Mouse (Mus musculus): ENCODE results near the gene Cped1. TPM values are rescaled to one million over a fixed set of nuclear protein-coding genes. Genes with fewer than 3 reads are reported as not detected.
"Not testable (repeated sequence)": the region's sequence is repeated elsewhere in the genome, so short reads cannot be mapped to it uniquely, and the experiment has no call there.

Cped1 gene
- polyA plus RNA-seq, 1 experiment from 2014 or later = 25.0 TPM

GRCm38 (mm10) chr6:22035895-22036294 lies 50.2 kb downstream of the Cped1 start:
- H3K27me3 ChIP-seq (replicated peaks; ENCODE audit: insufficient read depth, low read length) = no peaks in the 10 kb centered on the region
- H3K36me3 ChIP-seq (ENCODE audit: insufficient read depth, low read length) = no peaks in the 10 kb centered on the region
- no peak overlapping the region for H3K4me2 ChIP-seq (replicated peaks; ENCODE audit: low read depth, low read length)
- no peak for ATAC-seq
- no peaks in the 10 kb centered on the region; the same call in 1 of the 2 replicates for H3K4me1 ChIP-seq (ENCODE audit: insufficient read depth, low read depth, low read length)
- 72% methylated on average over 3 of the region's 3 CpGs for WGBS
- H3K9ac ChIP-seq (replicated peaks; ENCODE audit: low read depth) = no peak overlapping the region
- no peak for TF ChIP-seq EP300 (IDR thresholded peaks at IDR 0.05)
- TF ChIP-seq CTCF (IDR thresholded peaks at IDR 0.05) = no peak
- H3K4me3 ChIP-seq (ENCODE audit: low read depth, low read length) = no peak overlapping the region
- H3K27ac ChIP-seq (ENCODE audit: low read length) = no peak overlapping the region
- H3K9me3 ChIP-seq (ENCODE audit: low read length) = no peaks in the 10 kb centered on the region
- DNase-seq (ENCODE audit: low spot score) = no peak

GRCm38 (mm10) chr6:22036396-22036795 lies 50.7 kb downstream of the Cped1 start:
- Histone ChIP-seq H3K9me3 (ENCODE audit: low read length) (no peaks in the 10 kb centered on the region), H3K27me3 (replicated peaks; ENCODE audit: insufficient read depth, low read length) (no peaks in the 10 kb centered on the region), H3K4me3 (ENCODE audit: low read depth, low read length) (no peak overlapping the region), H3K9ac (replicated peaks; ENCODE audit: low read depth) (no peak overlapping the region), H3K4me1 (ENCODE audit: insufficient read depth, low read depth, low read length) (no peaks in the 10 kb centered on the region; the same call in 1 of the 2 replicates), H3K36me3 (ENCODE audit: insufficient read depth, low read length) (no peaks in the 10 kb centered on the region), H3K4me2 (replicated peaks; ENCODE audit: low read depth, low read length) (no peak overlapping the region), H3K27ac (ENCODE audit: low read length) (no peak overlapping the region)
- ATAC-seq = no peak
- no peak for DNase-seq (ENCODE audit: low spot score)
- WGBS = 59% methylated on average over 8 of the region's 8 CpGs
- TF ChIP-seq CTCF (IDR thresholded peaks at IDR 0.05) (no peak), EP300 (IDR thresholded peaks at IDR 0.05) (no peak)

- no peak overlapping the region for H3K27ac ChIP-seq (ENCODE audit: low read length)
- ATAC-seq (no peak), DNase-seq (ENCODE audit: low spot score) (no peak)
- H3K4me2 ChIP-seq (replicated peaks; ENCODE audit: low read depth, low read length) = no peak overlapping the region
- no peaks in the 10 kb centered on the region; the same call in 1 of the 2 replicates for H3K4me1 ChIP-seq (ENCODE audit: insufficient read depth, low read depth, low read length)
- no peaks in the 10 kb centered on the region for H3K9me3 ChIP-seq (ENCODE audit: low read length)
- no peaks in the 10 kb centered on the region for H3K36me3 ChIP-seq (ENCODE audit: insufficient read depth, low read length)
- H3K4me3 ChIP-seq (ENCODE audit: low read depth, low read length) = no peak overlapping the region
- no peaks in the 10 kb centered on the region for H3K27me3 ChIP-seq (replicated peaks; ENCODE audit: insufficient read depth, low read length)
- TF ChIP-seq EP300 (IDR thresholded peaks at IDR 0.05) (no peak), CTCF (IDR thresholded peaks at IDR 0.05) (no peak)
- WGBS = 48% methylated on average over 1 of the region's 1 CpGs
- H3K9ac ChIP-seq (replicated peaks; ENCODE audit: low read depth) = no peak overlapping the region
These were observed 51.2 kb downstream of the Cped1 start for GRCm38 (mm10) chr6:22036911-22037310.

- Histone ChIP-seq H3K9ac (replicated peaks; ENCODE audit: low read depth) (no peak overlapping the region), H3K4me2 (replicated peaks; ENCODE audit: low read depth, low read length) (no peak overlapping the region), H3K9me3 (ENCODE audit: low read length) (no peaks in the 10 kb centered on the region), H3K27me3 (replicated peaks; ENCODE audit: insufficient read depth, low read length) (no peaks in the 10 kb centered on the region), H3K4me1 (ENCODE audit: insufficient read depth, low read depth, low read length) (no peaks in the 10 kb centered on the region; the same call in 1 of the 2 replicates), H3K36me3 (ENCODE audit: insufficient read depth, low read length) (no peaks in the 10 kb centered on the region), H3K4me3 (ENCODE audit: low read depth, low read length) (no peak overlapping the region), H3K27ac (ENCODE audit: low read length) (no peak overlapping the region)
- 39% methylated on average over 4 of the region's 4 CpGs for WGBS
- ATAC-seq (no peak), DNase-seq (ENCODE audit: low spot score) (peak; percentile 23)
- TF ChIP-seq CTCF (IDR thresholded peaks at IDR 0.05) (no peak), EP300 (IDR thresholded peaks at IDR 0.05) (no peak)
These were observed 51.8 kb downstream of the Cped1 start for GRCm38 (mm10) chr6:22037441-22038050.

GRCm38 (mm10) chr6:22039666-22040065 lies 54.0 kb downstream of the Cped1 start:
- TF ChIP-seq CTCF (IDR thresholded peaks at IDR 0.05) = peak; percentile 24

GRCm38 (mm10) chr6:22044880-22045605 lies 59.3 kb downstream of the Cped1 start:
- no peak overlapping the region for H3K9ac ChIP-seq (replicated peaks; ENCODE audit: low read depth)
- DNase-seq (ENCODE audit: low spot score) (peak; percentile 22), ATAC-seq (0 out of 2 replicates have a peak, but pooled peaks have one; percentile 11)
- H3K4me3 ChIP-seq (ENCODE audit: low read depth, low read length) = no peak overlapping the region
- H3K27ac ChIP-seq (ENCODE audit: low read length) = no peak overlapping the region
- TF ChIP-seq CTCF (IDR thresholded peaks at IDR 0.05) = no peak
- TF ChIP-seq EP300 (IDR thresholded peaks at IDR 0.05) = 0 out of 2 replicates have a peak, but pooled peaks have one; percentile 28
- WGBS = 39% methylated on average over 9 of the region's 9 CpGs
- no peaks in the 10 kb centered on the region for H3K9me3 ChIP-seq (ENCODE audit: low read length)
- no peaks in the 10 kb centered on the region for H3K27me3 ChIP-seq (replicated peaks; ENCODE audit: insufficient read depth, low read length)
- no peaks in the 10 kb centered on the region; the same call in 1 of the 2 replicates for H3K4me1 ChIP-seq (ENCODE audit: insufficient read depth, low read depth, low read length)
- no peak overlapping the region; the same call in 1 of the 2 replicates for H3K4me2 ChIP-seq (replicated peaks; ENCODE audit: low read depth, low read length)
- H3K36me3 ChIP-seq (ENCODE audit: insufficient read depth, low read length) = no peaks in the 10 kb centered on the region

More at GRCm38 (mm10) chr6:22039666-22040065, 54.0 kb downstream of the Cped1 start:
- WGBS = 71% methylated on average over 7 of the region's 7 CpGs
- not testable (repeated sequence) for DNase-seq (ENCODE audit: low spot score); H3K9ac ChIP-seq (replicated peaks; ENCODE audit: low read depth); ATAC-seq; H3K9me3 ChIP-seq (ENCODE audit: low read length); H3K27ac ChIP-seq (ENCODE audit: low read length); H3K4me3 ChIP-seq (ENCODE audit: low read depth, low read length); H3K4me2 ChIP-seq (replicated peaks; ENCODE audit: low read depth, low read length); H3K4me1 ChIP-seq (ENCODE audit: insufficient read depth, low read depth, low read length); H3K36me3 ChIP-seq (ENCODE audit: insufficient read depth, low read length); H3K27me3 ChIP-seq (replicated peaks; ENCODE audit: insufficient read depth, low read length)
